Mouse (Mus musculus) frontal cortex, postnatal 14 days (tissue): Measurements from ENCODE around the gene Mpp5.

ENCODE experiments used
- DNase-seq, 2 experiments: peaks; one replicate each; pipeline ENCODE4 v3.0.0; 2022; ENCODE audit warnings: low spot score in 2 of 2

Mpp5 gene

DNA sequence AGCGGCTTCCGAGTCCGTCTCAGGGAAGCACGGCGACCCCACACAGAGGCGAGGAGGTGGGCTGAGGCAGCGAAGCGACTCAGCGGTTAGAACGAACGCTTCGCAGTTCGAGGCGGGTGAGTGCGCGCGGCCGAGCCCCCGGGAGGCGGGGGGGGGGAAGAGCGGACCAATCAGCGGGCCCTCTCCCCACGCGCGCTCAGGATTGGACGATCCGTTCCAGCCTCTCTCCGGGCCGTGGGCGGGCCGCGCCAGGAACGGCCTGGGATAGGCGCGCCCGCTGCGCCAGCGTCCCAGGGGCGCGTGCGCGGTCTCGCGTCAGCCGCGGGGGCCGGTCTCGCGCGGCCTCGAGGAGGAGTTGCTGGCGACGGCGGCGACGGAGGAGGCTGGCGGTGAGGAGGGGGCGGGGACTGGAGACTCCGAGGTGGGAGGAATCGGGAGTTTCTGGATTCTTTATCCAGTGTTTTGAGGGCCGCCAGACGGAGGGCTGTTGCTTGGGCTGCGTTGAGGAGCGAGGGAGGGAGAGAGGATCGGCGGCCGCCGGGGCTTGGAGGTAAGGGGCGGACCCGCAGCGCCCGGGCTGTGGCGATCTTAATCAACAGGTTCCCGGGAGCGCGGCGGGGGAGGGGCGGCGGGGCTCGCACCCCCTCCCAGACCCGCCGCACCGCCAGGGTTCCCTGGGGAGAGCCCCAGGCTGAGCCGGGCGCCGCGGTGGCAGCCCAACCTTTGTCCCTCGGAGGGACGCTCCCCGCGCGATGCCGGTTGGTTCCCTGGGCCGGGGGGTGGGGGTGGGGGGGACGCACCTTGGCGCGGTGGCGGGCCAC is at the start of gene Mpp5:
TSS of gene Mpp5 (plus strand) at position 351 of the 821 bp plus-strand sequence.
- DNase-seq: peak; percentile 93 to 95

DNA sequence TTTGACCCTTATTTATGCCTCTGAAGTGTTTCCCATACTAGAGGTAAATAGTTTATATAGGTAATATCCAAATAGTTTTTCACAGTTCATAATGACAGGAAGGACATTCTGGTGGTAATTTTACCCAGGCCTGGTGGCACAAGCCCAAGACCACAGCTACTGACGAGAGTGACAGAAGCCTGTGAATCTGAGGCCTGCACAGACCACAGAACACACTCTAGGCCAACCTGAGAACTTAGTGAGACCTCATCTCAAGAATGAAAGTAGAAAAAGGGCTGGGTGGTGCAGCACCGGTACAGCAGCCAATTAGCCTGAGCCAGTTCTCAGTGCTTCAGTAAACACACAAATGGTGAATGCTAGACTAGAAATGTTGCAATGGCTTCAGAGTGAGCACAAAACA is 30.9 kb upstream of the Mpp5 start:
- DNase-seq: no peak

DNA sequence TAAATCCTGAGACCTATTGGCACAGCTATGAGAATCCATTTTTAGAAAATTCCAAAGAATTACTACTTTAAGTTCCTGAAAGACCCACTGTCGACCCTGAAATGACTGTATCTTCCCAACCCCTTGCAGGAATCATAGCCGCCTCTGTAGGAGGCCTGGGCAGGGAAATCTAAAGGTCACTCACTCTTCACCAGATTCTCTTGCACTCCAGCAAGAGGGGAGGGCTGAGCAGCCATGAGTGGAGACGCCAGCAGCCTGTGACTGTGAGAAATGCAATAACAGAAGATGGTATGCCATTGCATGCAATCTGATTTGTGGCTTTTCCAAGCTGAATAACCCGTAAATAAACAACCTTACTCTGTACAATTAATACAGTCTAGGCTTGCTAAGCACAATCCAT is 21.0 kb upstream of the Mpp5 start:
- no peak for DNase-seq

DNA sequence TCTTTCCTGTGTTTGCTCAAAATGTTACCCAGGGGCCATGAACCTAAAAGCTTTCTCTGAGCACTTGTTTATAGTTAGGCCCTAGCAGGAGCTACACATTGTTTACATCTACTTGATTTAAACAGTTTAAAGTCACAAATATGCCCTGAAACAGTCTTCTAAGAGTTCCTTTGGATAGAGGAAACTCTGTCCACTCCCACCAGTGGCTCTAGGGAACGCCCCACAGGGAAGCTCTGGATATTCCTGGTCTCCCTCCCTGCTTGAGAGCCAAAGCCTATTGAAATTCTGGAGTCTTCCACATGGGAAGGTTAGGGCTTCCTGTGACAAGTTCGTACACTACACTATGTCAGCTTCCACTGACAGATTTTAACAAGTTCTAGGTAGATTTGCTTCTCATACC is 9.1 kb upstream of the Mpp5 start:
- DNase-seq: no peak

DNA sequence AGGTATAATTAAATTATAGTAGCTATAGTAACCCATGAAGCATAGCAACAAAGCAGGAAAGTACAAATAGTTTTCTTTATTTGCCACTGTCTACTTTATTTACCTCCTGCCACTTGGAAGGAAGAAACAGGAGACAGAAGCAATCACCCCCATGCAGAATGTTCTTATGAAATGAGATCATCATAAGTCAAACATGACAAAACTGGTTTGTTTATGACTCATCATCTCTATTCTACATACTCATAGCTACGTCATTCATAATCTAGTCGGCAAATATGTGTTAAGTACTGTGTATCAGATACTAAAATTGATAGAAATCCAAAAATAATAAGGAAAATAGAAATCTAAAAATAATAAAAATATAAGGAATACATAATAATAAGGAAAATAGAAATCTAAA is 8.4 kb upstream of the Mpp5 start:
- DNase-seq: no peak

DNA sequence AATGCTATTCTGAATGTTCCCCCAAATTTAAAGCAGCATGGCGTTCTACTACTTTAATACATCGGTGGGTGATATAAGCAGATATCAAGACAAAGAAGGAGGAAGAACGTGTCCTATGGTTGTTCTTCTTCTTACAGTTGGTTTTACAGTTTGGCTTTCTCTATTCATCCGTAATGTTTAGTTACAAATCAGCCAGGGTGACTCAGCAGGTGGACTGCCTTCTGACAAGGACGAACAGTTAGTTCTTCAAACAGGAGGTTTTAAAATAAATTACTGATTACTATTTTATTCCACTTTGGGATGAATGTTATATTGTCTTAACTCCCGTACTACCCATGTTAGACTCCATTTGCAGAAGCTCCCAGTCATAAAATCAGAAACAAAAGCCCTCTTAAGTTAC is 2.5 kb upstream of the Mpp5 start:
- DNase-seq: no peak

DNA sequence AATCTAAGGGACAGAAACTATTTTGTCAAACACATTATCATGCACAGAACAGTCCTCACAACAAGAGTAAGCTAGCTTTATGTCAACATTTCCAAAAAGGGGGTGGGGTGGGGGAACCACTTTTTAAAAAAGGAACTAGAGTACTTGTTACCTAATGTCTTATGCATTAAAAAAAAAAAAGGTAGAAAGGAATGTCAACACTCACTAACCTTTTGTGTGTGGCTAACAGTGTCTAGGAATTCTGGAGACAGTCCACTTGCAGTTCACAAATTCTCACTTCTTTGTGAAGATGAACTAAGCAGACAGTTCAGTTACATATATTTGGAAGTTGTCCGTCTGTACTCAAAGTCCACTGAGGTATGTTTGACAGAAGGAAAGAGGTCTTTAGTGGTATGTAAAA is 1.3 kb upstream of the Mpp5 start:
- DNase-seq: no peak

DNA sequence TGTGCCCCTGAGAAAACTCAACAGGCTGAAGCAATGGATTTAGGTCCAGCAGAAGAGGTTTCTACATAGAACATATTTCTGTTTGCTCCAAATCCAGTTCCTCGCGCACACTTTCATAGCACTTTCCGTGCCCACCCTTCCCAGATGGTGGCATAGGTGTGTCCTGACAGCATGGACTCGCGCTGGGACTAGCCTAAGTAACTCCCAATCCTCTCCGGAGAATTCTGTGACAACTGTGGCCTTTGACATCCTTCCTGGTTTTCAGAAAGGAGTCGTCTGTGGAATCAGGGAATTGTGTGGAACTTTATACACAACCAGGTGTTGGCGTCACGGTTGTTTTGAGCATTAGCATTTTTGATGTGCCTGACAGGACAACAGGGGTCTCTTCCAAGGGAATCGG is 594 bp upstream of the Mpp5 start:
- peak in 1 of 2 experiments; percentile 22 for DNase-seq

DNA sequence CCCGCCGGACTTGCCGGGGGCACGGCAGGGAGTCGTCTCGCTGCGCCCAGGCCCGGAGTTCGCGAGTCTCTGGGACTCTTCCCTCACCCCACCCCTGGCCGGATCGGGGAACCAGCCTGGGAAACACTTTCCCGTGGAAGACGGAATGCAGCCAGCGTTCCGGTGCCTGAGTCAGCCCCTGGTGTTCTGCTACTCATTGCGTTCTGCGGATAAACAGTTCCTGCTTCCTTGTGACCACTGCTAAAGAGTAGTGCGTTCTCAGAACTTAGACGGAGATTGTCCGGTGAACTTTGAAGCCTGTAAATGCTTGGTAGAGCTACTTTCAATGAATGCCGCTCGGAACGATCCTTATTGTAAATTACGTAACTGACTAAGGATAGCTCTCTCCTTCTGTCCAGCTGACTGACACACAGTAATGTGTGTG is 683 bp downstream of the Mpp5 start:
- DNase-seq: peak; percentile 17 to 27

DNA sequence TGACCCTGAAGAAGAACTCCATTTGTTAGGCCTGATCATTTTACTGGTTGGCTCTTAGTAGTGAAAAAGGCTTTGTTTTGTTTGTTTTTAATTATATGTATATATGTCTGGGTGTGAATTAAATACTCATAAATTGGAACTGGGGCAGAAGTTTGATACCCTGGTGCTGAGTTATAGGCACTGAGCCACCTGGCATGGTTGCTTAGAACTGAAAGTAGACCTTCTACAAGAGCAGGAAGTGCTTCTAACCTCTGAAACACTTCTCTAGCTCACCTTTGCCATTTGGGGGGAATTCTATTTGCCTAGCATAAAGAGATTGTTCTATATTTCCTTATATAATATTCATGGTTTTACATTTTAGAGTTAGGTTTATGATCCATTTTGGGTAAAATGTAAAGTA is 13.3 kb downstream of the Mpp5 start:
- no peak for DNase-seq

DNA sequence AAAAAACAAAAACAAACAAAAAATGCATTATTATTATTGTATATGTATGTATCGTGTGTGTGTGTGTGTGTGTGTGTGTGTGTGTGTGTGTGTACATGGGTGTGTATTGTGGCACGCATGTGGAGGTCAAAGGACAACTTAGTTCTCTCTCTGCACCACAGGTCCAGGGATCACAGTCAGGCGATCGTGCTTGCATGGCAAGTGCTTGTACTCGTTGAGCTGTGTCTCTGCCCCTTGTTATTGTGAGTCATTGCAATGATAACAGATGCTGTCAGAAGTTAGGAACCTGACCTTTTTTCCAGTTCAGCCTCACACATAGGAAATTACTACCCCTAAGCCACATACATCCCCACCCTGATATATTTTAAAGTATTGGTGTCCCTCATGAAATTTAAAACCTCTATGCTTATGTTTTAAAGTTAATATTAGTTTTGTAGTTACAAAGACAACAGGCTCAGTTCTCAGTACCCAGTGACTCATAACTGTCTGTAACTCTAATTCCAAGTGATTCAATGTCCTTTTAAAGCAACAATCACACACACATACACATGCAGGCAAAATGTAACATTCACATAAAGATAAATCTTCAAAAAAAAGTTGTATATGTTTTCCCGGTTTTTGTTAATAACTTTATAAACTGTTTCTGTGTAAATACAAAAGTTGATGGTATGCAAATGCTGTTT is 20.5 kb downstream of the Mpp5 start:
- no peak for DNase-seq

DNA sequence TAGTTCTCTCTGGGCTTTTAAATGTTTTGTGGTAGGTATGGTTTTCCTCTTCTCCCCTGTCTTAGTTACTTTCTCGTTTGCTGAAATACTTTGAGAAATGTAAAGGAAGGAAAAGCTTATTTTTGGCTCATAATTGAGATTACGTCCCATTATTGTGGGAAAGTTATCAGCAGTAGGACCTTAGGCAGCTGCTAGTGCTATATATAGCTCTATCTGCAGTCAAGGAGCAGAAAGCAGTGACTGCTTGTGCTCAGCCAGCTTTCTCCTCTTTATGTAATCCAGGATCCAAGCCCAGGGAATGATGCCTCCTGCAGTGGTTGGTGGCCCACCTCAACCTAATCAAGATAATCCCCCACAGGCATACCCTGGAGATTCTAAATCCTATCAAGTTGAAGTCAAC is 24.5 kb downstream of the Mpp5 start:
- DNase-seq: no peak

DNA sequence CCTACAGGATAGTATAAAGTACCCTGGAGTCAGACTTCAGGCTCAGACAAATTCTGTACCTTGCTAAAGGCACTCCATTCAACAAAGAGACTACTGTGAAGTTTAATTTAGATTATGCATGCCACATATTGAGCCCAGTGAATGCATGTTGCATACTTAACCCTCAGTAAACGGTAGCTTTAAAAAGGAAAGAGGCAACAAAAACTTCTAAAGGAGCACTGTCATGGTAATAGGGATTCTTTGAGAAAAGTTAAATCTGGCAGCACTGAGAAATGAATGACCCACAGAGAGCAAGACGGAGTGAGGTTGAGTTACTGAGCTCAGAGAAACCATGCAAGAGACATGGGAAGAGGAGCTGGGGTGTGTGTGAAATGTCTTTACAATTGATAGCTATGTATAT is 29.2 kb downstream of the Mpp5 start:
- no peak for DNase-seq

DNA sequence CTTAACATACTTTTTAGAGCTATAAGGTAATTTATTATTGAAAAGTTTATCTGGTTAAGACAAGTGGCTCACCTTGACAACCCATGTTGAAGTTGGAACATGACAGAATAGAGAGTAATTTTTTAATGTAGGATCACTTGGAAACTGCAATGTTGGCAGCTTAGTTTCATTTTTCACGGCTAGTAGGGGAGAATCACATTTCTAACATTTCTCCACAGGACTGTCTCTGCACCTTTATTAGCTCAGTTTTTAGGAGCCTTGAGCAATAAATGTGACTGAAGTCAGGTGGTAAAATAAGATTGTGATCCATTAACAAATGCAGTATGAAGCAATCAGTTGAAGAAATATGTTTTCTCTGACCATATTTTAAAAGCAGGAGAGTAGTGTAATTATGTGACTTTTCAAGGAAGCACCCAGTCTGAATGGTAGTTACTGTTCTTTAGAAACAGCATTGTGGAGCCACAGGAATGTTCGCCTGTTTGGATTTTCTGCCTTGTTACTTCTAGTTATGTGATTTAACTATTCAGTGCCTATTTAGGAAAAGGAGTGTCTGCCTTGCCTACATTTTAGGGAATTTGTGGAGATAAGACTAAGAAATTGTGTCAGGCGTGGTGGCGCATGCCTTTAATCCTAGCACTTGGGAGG is 29.8 kb downstream of the Mpp5 start:
- DNase-seq: no peak

DNA sequence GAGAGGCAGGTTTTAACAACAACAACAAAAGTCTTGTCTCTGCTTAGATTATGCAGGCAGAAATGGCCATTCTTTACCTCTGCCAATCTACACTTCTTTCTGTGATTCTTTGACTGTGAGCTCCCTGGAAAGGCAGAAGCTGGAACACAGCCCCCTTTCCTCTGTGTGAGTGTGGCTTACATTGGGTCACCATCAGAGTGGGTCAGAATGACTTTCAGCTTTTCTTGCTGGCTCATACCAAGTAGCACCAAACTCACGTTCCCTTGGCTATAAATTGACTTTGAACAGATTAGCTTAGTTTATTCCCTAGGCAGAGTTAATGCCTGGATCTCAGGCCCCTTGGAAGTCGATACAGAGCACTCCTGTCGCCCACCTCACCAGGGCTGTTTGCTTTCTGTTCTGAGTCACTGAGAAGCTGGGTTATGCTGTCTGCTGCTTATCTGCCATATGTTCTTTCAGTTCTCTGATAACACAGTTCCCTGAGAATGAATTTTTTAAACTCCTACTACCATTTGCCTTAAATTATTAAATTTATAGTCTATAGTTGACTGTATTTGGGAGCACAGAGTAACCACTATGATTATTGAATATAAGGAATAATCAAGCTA is 39.7 kb downstream of the Mpp5 start:
- no peak for DNase-seq

DNA sequence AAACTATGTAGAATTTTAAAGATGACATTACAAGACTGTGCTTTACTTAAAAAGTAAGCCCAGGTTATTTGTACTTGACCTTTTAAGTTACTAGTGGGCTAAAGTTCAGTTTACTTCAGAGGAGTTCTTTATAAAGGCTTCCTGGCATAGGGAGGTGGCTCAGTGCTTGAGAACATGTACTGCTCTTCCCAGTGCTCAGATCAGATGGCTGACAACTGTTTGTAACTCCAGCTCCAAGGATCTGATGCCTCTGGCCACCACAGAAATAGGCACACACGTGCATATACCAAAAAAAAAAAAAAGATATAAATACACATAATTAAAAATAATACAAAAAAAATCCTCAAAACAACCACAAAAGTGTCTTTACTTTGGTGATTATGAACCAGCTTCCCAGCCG is 42.1 kb downstream of the Mpp5 start:
- no peak for DNase-seq

DNA sequence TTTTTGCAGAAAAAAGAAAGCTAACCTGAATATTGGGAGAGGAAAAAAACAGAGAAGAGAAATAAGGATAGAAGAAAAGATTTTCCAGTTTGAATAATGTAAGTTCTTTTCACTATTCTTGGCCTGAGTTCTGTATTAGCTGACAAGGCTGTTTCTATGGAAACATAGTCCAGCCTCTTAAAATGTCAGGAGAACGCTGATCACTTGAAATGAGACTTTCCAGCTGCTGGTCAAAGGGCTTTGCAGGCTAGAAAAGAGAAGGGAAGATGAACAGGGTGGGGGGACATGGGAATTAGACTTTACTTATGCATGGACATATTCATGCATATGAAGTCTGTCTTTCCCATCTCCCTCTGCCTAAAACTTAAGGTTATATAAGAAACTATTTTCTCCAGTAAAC is 45.5 kb downstream of the Mpp5 start:
- DNase-seq: no peak

DNA sequence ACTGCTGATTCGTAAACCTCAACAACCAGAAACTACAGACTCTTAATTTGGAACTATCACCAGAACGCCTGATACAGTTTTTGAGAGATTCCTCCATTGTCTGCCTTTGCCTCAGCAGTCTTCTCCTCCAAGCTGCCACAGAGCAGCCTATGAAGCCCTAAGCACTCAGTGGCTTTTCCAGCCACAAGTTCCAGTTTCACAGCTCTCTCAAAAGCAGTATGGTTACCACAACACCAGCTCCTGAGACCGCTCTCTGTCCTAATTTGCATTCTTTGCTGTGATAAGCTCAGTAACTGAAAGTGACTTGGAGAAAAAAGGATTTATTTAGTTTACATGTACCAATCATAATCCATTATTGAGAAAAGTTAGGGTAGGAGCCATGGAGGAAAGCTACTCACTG is 51.3 kb downstream of the Mpp5 start:
- no peak for DNase-seq

DNA sequence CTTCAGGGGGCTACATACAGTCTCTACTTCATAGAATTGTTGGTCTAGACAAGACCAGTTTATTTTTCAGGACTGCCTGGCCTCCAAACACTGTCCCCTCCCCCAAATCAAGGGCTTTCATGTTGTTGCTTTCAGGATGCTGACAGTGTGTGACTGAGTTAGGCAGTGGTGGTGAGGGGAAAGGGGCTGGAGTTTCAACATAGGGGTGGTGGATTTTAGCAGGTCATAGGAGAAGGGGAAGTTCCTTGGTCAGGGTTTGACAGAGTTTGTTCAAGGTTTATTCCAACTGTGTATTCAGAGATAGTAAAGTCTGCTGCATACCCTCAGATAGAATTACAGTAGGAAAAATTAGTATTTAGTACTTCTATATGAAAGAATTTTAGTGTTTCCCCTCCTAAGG is 53.1 kb downstream of the Mpp5 start:
- no peak for DNase-seq

DNA sequence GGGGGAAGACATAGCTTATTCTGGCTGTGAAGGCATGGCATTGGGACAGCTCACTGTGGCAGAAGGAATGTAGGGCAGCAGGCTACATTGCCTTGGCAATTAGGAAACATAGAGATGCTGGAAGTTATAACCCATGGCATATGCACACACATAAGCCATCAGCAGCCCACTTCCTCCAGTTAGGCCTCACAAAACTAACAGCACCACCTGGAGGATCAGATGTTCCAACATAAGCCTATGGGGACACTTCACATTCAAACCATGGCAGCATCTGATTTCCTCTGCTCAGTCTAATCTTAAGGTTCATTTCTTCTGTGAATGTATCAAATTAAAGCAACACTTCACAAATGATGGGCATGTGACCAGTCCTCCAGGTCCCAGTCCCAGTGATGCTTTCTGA is 65.7 kb downstream of the Mpp5 start:
- no peak for DNase-seq

DNA sequence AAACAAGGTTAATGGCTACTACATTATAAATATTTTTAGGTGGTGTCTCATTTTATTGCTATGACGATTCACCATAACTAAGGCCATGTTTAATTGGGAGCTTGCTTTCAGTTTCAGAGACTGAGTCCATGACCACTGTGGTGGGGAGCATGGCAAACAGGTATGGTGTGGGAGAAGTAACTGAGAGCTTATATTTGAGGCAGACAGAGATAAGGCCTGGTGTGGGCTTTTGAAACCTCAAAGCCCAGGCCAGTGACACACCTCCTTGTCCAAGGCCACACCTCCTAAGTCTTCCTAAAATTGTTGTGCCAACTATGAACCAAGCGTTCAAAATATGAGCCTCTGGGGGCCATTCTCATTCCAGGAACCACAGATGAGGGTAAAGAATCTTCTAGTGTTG is 85.8 kb downstream of the Mpp5 start:
- no peak for DNase-seq

DNA sequence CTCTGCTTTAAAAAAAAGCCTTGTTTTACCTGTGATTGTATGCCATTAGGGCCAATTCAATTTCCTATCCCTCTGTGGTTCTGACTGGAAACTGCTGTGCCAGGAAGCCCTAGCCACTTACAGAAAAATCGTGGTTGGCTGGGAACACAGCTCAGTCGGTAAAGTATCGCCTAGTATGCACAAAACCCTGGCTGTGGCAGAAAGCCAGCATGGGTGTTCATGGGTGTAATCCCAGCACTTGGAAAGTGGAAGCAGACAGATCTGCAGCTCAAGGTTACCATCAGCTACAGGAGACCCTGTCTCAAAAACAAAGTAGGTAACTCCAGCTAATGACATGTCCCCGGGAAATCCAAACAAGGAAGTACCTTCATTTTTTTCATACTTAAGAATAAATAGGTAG is 91.2 kb downstream of the Mpp5 start:
- DNase-seq: no peak

DNA sequence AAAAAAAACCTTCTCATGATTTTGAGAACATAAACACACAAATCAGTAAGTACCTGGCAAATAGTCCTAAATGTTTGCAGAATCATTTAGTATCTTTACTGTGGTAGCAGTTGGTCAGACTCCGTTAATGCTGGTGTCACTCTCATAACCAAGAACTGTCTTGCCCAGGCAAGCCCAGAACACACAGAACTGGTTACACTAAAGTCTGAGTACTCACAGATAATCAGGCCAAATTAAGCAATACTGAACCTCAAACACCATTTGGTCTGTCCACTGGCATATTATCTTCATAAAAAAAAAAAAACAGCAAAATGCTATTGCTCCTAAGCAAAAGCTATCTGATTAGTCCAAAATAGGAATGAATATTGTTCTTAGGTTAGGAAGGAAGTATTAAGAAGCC is 93.7 kb downstream of the Mpp5 start:
- DNase-seq: no peak
